ENCODE assay signal across 17 mouse cellular contexts in the genomic region with DNA sequence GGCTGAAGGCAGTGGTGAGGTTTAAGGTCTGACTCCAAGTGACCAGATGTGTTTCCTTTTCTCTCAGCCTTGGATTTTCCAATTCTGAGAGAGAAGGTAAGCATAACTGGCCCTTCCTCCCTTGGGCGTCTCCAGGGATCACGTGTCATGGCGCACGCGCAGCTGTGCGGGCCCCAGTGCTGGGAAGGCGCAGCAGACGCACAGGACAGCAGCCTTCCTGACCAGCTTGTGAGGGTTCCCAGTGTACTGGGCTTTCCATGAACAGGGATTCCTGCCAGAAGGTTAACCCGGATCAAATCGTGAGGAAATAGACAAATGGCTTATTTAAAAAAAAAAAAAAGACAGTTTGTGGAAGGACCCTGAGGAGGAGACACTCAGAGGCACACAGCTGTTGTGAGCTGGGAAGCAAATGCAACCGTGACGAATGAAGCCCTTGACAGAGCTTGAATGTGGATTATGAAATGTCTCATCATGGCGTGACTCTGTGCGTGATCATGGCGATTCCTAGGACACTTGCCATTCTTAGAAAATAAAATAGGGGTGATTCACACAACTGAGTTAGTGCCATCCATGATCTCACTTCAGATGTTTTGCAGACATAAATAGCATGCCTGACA. TPM values are rescaled to one million over a fixed set of nuclear protein-coding genes. Genes with fewer than 3 reads are reported as not detected.
A peak's percentile ranks its signal among the peaks of the same experiment; 100 is the strongest.
DNase-seq lines count a peak whose midpoint lies in the region; ATAC-seq and TF ChIP-seq lines count a peak whose summit lies in the region.
"Had no signal": no experiment of that assay in that cellular context is flagged by ENCODE, and none has a peak within 500 bp of the region (broad histone marks: within the 10 kb centered on the region; RNA-seq: fewer than 3 reads in every experiment).

No protein-coding gene starts in this region.

- ATAC-seq in embryonic facial prominence, embryonic 15.5 days (ENCODE audit: insufficient number of reproducible peaks, low FRiP score, low TSS enrichment, low read depth): peak; percentile 64; the same call in 1 of the 2 replicates

- H3K79me2 ChIP-seq in heart, adult 2 months (replicated peaks; ENCODE audit: control insufficient read depth, insufficient read depth, low read length): no peaks in the 10 kb centered on the region

- no peak for TF ChIP-seq CTCF in heart, adult 2 months (IDR thresholded peaks at IDR 0.05)

- H3K9me3 ChIP-seq in embryonic facial prominence, embryonic 15.5 days (replicated peaks): no peaks in the 10 kb centered on the region
- H3K9me3 ChIP-seq in forebrain, embryonic 10.5 days: no peaks in the 10 kb centered on the region
- H3K9me3 ChIP-seq: G1E; heart, embryonic 12.5 days had no signal

- no peak overlapping the region for H3K27ac ChIP-seq in embryonic facial prominence, embryonic 15.5 days (replicated peaks)
- no peak overlapping the region for H3K27ac ChIP-seq in heart, adult 2 months
- no peak overlapping the region for H3K27ac ChIP-seq in forebrain, embryonic 10.5 days
- H3K27ac ChIP-seq: hindbrain, embryonic 14.5 days had no signal

- H3K4me1 ChIP-seq in embryonic facial prominence, embryonic 15.5 days: 0 out of 2 replicates have a peak, but pooled peaks cover 4% of the 10 kb centered on the region
- H3K4me1 ChIP-seq in heart, adult 2 months (ENCODE audit: control insufficient read depth, insufficient read depth, low read length): no peaks in the 10 kb centered on the region
- H3K4me1 ChIP-seq in forebrain, embryonic 10.5 days: peaks cover 6% of the 10 kb centered on the region
- H3K4me1 ChIP-seq: heart, embryonic 12.5 days had no signal

- no peak for TF ChIP-seq EP300 in heart, adult 2 months (IDR thresholded peaks at IDR 0.05; ENCODE audit: insufficient read depth, low read depth, low read length)

- no peak overlapping the region for H3K4me2 ChIP-seq in embryonic facial prominence, embryonic 15.5 days (replicated peaks)
- H3K4me2 ChIP-seq: heart, embryonic 12.5 days; hindbrain, embryonic 14.5 days had no signal

- no peak for TF ChIP-seq POLR2A in heart, adult 2 months (IDR thresholded peaks at IDR 0.05; ENCODE audit: insufficient read depth, low read depth, low read length)

- intact Hi-C loops in left cerebral cortex, postnatal 4 days (cut with DNase I): loop anchor here (10.0 kb wide), 2 partner anchors 133 to 1113 kb away; no protein-coding TSS in a partner anchor
- intact Hi-C loops in heart, adult 2 months (cut with DNase I): loop anchor here (10.0 kb wide), 1 partner anchor 1113 kb away; no protein-coding TSS in a partner anchor

- H3K4me3 ChIP-seq in embryonic facial prominence, embryonic 15.5 days (replicated peaks): no peak overlapping the region
- no peak overlapping the region for H3K4me3 ChIP-seq in heart, adult 2 months
- no peak overlapping the region for H3K4me3 ChIP-seq in forebrain, embryonic 10.5 days
- H3K4me3 ChIP-seq: heart, embryonic 12.5 days had no signal

- H3K36me3 ChIP-seq in embryonic facial prominence, embryonic 15.5 days: no peaks in the 10 kb centered on the region
- no peaks in the 10 kb centered on the region for H3K36me3 ChIP-seq in heart, adult 2 months (ENCODE audit: control insufficient read depth, insufficient read depth, low read length)
- H3K36me3 ChIP-seq in forebrain, embryonic 10.5 days (replicated peaks): no peaks in the 10 kb centered on the region
- H3K36me3 ChIP-seq: G1E; heart, embryonic 12.5 days had no signal

- 71% methylated on average over 15 of the region's 15 CpGs for WGBS in embryonic facial prominence, embryonic 15.5 days
- WGBS in heart, adult 2 months: 84% methylated on average over 15 of the region's 15 CpGs
- 87% methylated on average over 15 of the region's 15 CpGs for WGBS in forebrain, embryonic 10.5 days

- 0 out of 2 replicates have a peak, but pooled peaks cover 4% of the 10 kb centered on the region for H3K27me3 ChIP-seq in embryonic facial prominence, embryonic 15.5 days
- no peaks in the 10 kb centered on the region for H3K27me3 ChIP-seq in heart, adult 2 months (ENCODE audit: control insufficient read depth, insufficient read depth, low read length)
- H3K27me3 ChIP-seq in forebrain, embryonic 10.5 days (ENCODE audit: poor library complexity, severe bottlenecking): peaks cover 7% of the 10 kb centered on the region; the same call in 1 of the 2 replicates
- H3K27me3 ChIP-seq: heart, embryonic 12.5 days had no signal

- H3K9ac ChIP-seq in embryonic facial prominence, embryonic 15.5 days: no peak overlapping the region
- H3K9ac ChIP-seq in heart, adult 2 months (ENCODE audit: low read depth, low read length): no peak overlapping the region
- H3K9ac ChIP-seq: heart, embryonic 12.5 days; hindbrain, embryonic 14.5 days had no signal

- DNase-seq in left cerebral cortex, postnatal 4 days: peak; percentile 23
- no peak for DNase-seq in left cerebral cortex, adult 8-10 months (ENCODE audit: low spot score in 2 of 2)
- DNase-seq in R1 (ENCODE audit: low read depth, low spot score): peak; percentile 57
- DNase-seq in lung, postnatal 10 days: peak; percentile 63
- DNase-seq in heart, adult 2 months: no peak
- no peak for DNase-seq in thymus, postnatal 25 days
- DNase-seq in forebrain, embryonic 10.5 days (ENCODE audit: extremely low spot score, low spot score): no peak
- DNase-seq: cerebellum, postnatal 36 days; kidney, adult 9 months; thymus, adult 2 months had no signal

RNA-seq across cellular contexts. Expression of a gene that starts 20.3 kb away (rescaled TPM):
- total RNA-seq in left cerebral cortex, postnatal 4 days (2021): under 1 TPM; 0.22 to 0.32 TPM
- total RNA-seq in left cerebral cortex, adult 8-10 months (2022): 1 to 10 TPM; 1.1 to 1.8 (median 1.3) TPM
- 0.49 and 0.70 TPM in 2 replicates for polyA plus RNA-seq in embryonic facial prominence, embryonic 15.5 days (2015; fragmentation: Nextera tagmentation; extraction: Ambion mirVana)
- not detected for total RNA-seq in heart, adult 2 months (2021)
- 0.08 TPM in 1 of 2 replicates, not detected in the other for polyA plus RNA-seq in heart, adult 2 months (2012; rRNA removed)
- 0.21 and 0.37 TPM in 2 replicates for polyA plus RNA-seq in forebrain, embryonic 10.5 days (2016; fragmentation: Nextera tagmentation; extraction: Ambion mirVana)
- total RNA-seq: megakaryocyte, adult 5-6 weeks had no signal
- polyA plus RNA-seq: G1E; thymus, adult 2 months had no signal

RNA-seq across cellular contexts. Expression of a gene that starts 21.5 kb away (rescaled TPM):
- not detected for total RNA-seq in left cerebral cortex, postnatal 4 days (2021)
- not detected for total RNA-seq in left cerebral cortex, adult 8-10 months (2022)
- polyA plus RNA-seq in embryonic facial prominence, embryonic 15.5 days (2015; fragmentation: Nextera tagmentation; extraction: Ambion mirVana): 0.77 and 1.4 TPM in 2 replicates
- total RNA-seq in heart, adult 2 months (2021): not detected
- polyA plus RNA-seq in heart, adult 2 months (2012; rRNA removed): 0.82 and 3.1 TPM in 2 replicates
- 0.87 and 1.1 TPM in 2 replicates for polyA plus RNA-seq in forebrain, embryonic 10.5 days (2016; fragmentation: Nextera tagmentation; extraction: Ambion mirVana)
- total RNA-seq: left cerebral cortex, postnatal 14 days; megakaryocyte, adult 5-6 weeks had no signal
- polyA plus RNA-seq: G1E; heart, embryonic 12.5 days; neural tube, embryonic 11.5 days had no signal

RNA-seq across cellular contexts. Expression of a gene that starts 43.6 kb away (rescaled TPM):
- total RNA-seq in left cerebral cortex, postnatal 4 days (2021): 10 to 100 TPM; 90.1 to 94.8 TPM
- 10 to 100 TPM; 58.2 to 64.4 (median 60.6) TPM for total RNA-seq in left cerebral cortex, adult 8-10 months (2022)
- polyA plus RNA-seq in embryonic facial prominence, embryonic 15.5 days (2015; fragmentation: Nextera tagmentation; extraction: Ambion mirVana): 121 and 123 TPM in 2 replicates
- total RNA-seq in heart, adult 2 months (2021): 10 to 100 TPM; 46.7 to 49.1 TPM
- 18.6 and 40.5 TPM in 2 replicates for polyA plus RNA-seq in heart, adult 2 months (2012; rRNA removed)
- polyA plus RNA-seq in forebrain, embryonic 10.5 days (2016; fragmentation: Nextera tagmentation; extraction: Ambion mirVana): 154 TPM in 2 replicates

Comparison
In these comparisons a context has a peak if more than half of its experiments do, and no peak if none do; other contexts are left out.
1. DNase-seq: peak in left cerebral cortex, postnatal 4 days (single experiment), R1 (single experiment) and lung, postnatal 10 days (single experiment); none in left cerebral cortex, adult 8-10 months (0 of 2), heart, adult 2 months (0 of 2), thymus, postnatal 25 days (single experiment) and forebrain, embryonic 10.5 days (single experiment).